Mouse (Mus musculus): ENCODE data around the gene Anks1b. TPM values are rescaled to one million over a fixed set of nuclear protein-coding genes. Genes with fewer than 3 reads are reported as not detected.

Gene Anks1b
- polyA plus RNA-seq, 1 experiment from 2014 or later, result 9.7 TPM

DNA sequence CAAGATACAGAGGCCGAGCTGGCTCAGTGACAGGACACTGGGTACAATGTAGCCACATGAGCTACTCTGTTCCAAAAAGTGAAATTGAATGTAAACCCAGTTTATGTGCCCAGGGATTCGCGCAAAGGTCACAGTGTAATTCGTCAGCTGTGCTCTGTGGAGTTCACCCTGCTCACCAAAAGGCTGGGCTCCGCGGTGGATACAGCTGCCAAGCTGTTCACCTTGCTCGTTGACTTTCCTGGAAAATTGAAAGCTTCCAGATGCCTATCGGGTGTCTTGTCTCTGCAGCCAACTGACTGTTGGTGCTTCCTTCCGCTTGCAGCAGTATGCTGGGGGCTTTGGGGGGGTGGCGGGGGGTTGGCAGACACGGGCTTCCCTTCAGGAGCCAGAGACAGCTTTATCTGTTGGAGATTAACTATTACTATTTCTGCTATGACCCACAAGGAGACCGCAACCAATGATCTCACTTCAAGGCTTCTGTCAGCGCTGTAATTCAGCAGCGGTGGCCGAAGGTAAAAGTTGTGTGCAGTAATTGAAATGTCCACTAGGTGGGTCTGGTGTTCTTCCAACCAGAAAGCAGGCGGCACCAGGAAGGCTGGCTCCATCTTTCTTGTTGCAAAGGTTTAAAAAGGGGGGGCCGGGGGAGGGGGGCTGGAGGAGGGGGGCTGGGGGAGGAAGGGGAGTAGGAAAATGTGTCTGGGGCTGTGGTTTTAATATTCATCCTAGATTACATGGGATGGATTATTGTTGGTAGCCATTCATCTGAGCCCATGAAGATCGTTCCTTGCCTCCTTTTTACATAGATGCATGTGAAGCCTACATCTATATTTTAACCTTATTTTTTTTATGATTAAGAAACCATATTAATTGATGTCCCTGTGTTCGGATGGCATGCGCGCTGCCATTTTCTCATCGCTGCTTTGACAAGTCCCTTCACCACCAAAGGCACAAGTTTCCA, 855.4 kb downstream of the Anks1b start:
- peak; percentile 79 for DNase-seq (ENCODE audit: low spot score)
- Histone ChIP-seq H3K9me3 (ENCODE audit: control insufficient read depth, low read length) (no peaks in the 10 kb centered on the region), H3K27ac (ENCODE audit: low read depth, low read length) (no peak overlapping the region), H3K36me3 (ENCODE audit: control insufficient read depth, insufficient read depth, low read length) (no peaks in the 10 kb centered on the region), H3K4me3 (ENCODE audit: low read depth, low read length) (peak overlapping the region; percentile 10; the same call in 1 of the 2 replicates), H3K4me1 (ENCODE audit: control insufficient read depth, insufficient read depth, low read length) (no peaks in the 10 kb centered on the region), H3K4me2 (ENCODE audit: low read depth) (peak overlapping the region; percentile 38), H3K27me3 (ENCODE audit: control insufficient read depth, insufficient read depth, low read length) (no peaks in the 10 kb centered on the region), H3K9ac (ENCODE audit: low read length) (no peak overlapping the region)
- WGBS, result 30% methylated on average over 22 of the region's 22 CpGs
- peak; percentile 57 for ATAC-seq (ENCODE audit: insufficient read depth, low FRiP score, low TSS enrichment)

DNA sequence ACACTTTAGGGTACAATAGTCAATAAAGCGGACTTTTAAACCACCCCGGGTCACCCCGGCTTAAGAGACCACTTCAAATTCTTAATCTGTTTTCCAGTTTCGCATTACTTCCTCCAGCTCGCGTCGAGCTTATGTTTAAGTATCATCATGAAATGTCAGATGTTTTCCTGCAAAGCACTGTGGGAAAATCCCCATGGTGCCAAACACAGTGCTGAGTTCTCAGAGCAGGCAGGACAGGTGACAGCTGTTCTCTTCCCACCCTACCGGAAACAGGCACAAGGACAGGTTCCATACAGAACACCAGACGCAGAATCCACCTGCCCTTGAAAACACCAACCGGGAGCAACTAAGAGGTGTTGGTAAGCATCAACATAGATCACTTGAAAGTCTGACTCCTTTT, 856.2 kb downstream of the Anks1b start:
- no peak overlapping the region for H3K9ac ChIP-seq (ENCODE audit: low read length)
- no peak overlapping the region for H3K4me2 ChIP-seq (ENCODE audit: low read depth)
- H3K4me1 ChIP-seq (ENCODE audit: control insufficient read depth, insufficient read depth, low read length), result no peaks in the 10 kb centered on the region
- H3K4me3 ChIP-seq (ENCODE audit: low read depth, low read length), result no peak overlapping the region
- H3K27me3 ChIP-seq (ENCODE audit: control insufficient read depth, insufficient read depth, low read length), result no peaks in the 10 kb centered on the region
- no peak for ATAC-seq (ENCODE audit: insufficient read depth, low FRiP score, low TSS enrichment)
- no peak for DNase-seq (ENCODE audit: low spot score)
- 56% methylated on average over 10 of the region's 10 CpGs for WGBS
- no peaks in the 10 kb centered on the region for H3K9me3 ChIP-seq (ENCODE audit: control insufficient read depth, low read length)
- H3K36me3 ChIP-seq (ENCODE audit: control insufficient read depth, insufficient read depth, low read length), result no peaks in the 10 kb centered on the region
- no peak overlapping the region for H3K27ac ChIP-seq (ENCODE audit: low read depth, low read length)

DNA sequence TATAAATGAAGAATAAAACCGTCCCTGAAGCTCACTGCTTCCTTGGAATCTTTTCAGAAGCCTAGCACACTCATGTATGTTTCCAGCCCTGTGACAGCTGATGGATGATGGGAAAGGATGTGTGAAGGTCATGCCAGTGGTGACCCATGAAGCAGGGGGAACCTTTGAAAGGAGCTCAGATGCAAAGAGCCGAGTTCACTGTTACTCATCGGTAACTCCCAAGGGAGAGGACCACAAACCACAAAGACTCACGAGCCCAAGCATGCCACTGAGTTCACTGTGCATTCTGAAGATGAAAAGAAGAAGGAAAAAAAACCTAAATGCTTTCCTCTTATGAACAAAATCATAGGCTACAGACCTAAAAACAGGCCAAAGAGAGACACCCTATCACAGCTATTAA, 859.5 kb downstream of the Anks1b start:
- Histone ChIP-seq H3K27me3 (ENCODE audit: control insufficient read depth, insufficient read depth, low read length) (no peaks in the 10 kb centered on the region), H3K4me3 (ENCODE audit: low read depth, low read length) (no peak overlapping the region), H3K4me2 (ENCODE audit: low read depth) (no peak overlapping the region), H3K9me3 (ENCODE audit: control insufficient read depth, low read length) (no peaks in the 10 kb centered on the region), H3K27ac (ENCODE audit: low read depth, low read length) (no peak overlapping the region), H3K4me1 (ENCODE audit: control insufficient read depth, insufficient read depth, low read length) (no peaks in the 10 kb centered on the region), H3K36me3 (ENCODE audit: control insufficient read depth, insufficient read depth, low read length) (no peaks in the 10 kb centered on the region), H3K9ac (ENCODE audit: low read length) (no peak overlapping the region)
- WGBS, result 44% methylated on average over 4 of the region's 4 CpGs
- ATAC-seq (ENCODE audit: insufficient read depth, low FRiP score, low TSS enrichment), result no peak
- DNase-seq (ENCODE audit: low spot score), result no peak

DNA sequence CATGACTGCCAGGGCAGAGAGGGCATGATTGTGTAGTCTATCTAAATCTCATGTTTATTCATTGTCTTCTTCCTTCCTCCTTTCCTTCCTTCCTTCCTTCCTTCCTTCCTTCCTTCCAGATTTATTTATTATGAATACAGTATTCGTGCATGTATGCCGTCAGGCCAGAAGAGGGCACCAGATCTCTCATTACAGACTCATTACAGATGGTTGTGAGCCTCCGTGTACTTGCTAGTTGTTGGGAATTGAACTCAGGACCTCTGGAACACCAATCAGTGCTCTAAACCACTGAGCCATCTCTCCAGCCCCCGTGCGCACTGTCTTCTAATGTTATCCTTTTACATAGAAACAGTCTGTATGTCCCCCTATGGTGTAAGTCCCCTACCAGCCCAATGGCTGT, 860.3 kb downstream of the Anks1b start:
- WGBS, result 26% methylated on average over 5 of the region's 5 CpGs
- ATAC-seq (ENCODE audit: insufficient read depth, low FRiP score, low TSS enrichment) (no peak), DNase-seq (ENCODE audit: low spot score) (peak; percentile 54)

DNA sequence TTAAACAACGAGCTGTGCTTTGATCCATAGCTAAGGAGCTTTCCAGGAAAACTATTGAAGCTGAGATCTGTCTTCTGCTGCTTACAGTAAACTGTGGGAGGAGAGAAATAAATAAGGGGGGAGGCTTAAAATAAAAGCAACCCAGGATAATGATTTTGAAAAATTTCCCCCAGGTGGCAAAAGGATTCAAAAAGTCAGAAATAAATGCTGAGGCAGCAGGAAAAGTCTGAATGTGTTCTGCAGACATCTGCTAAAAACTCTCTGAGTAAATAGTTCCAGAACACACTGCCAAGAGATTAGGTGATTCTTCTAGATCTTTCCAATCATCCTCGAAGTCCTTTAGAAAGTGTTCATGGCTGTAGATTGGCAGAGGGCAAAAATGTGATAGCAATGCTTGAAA, 865.2 kb downstream of the Anks1b start:
- 83% methylated on average over 2 of the region's 2 CpGs for WGBS
- Histone ChIP-seq H3K4me3 (ENCODE audit: low read depth, low read length) (no peak overlapping the region), H3K9ac (ENCODE audit: low read length) (no peak overlapping the region), H3K9me3 (ENCODE audit: control insufficient read depth, low read length) (no peaks in the 10 kb centered on the region), H3K4me1 (ENCODE audit: control insufficient read depth, insufficient read depth, low read length) (no peaks in the 10 kb centered on the region), H3K36me3 (ENCODE audit: control insufficient read depth, insufficient read depth, low read length) (no peaks in the 10 kb centered on the region), H3K4me2 (ENCODE audit: low read depth) (no peak overlapping the region), H3K27me3 (ENCODE audit: control insufficient read depth, insufficient read depth, low read length) (no peaks in the 10 kb centered on the region), H3K27ac (ENCODE audit: low read depth, low read length) (no peak overlapping the region)
- ATAC-seq (ENCODE audit: insufficient read depth, low FRiP score, low TSS enrichment), result no peak
- no peak for DNase-seq (ENCODE audit: low spot score)

More for the DNA sequence above, 860.3 kb downstream of the Anks1b start:
- H3K27ac ChIP-seq (ENCODE audit: low read depth, low read length), result no peak overlapping the region
- H3K4me1 ChIP-seq (ENCODE audit: control insufficient read depth, insufficient read depth, low read length), result no peaks in the 10 kb centered on the region
- H3K4me2 ChIP-seq (ENCODE audit: low read depth), result no peak overlapping the region
- H3K9ac ChIP-seq (ENCODE audit: low read length), result no peak overlapping the region
- H3K9me3 ChIP-seq (ENCODE audit: control insufficient read depth, low read length), result no peaks in the 10 kb centered on the region
- no peaks in the 10 kb centered on the region for H3K36me3 ChIP-seq (ENCODE audit: control insufficient read depth, insufficient read depth, low read length)
- no peak overlapping the region for H3K4me3 ChIP-seq (ENCODE audit: low read depth, low read length)
- H3K27me3 ChIP-seq (ENCODE audit: control insufficient read depth, insufficient read depth, low read length), result no peaks in the 10 kb centered on the region

DNA sequence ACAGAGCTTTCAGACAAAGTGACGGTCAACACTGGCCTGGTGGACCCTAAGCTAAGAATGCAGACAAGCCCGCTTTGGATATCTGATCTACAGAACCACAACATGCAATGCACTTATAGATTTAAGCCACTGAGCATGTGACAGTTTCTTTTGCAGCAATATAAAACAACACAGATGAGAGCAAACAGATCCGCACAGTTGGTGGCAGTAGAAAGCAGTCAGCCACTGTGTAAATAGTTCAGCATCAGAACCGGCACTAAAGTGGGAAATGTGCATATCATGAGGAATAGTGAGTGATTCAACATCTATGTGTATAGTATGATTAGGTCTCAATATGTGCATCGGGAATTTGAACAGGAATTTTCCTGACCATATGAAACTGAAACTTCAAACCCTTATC, 867.6 kb downstream of the Anks1b start:
- no peak overlapping the region for H3K4me2 ChIP-seq (ENCODE audit: low read depth)
- no peaks in the 10 kb centered on the region for H3K36me3 ChIP-seq (ENCODE audit: control insufficient read depth, insufficient read depth, low read length)
- H3K27ac ChIP-seq (ENCODE audit: low read depth, low read length), result no peak overlapping the region
- DNase-seq (ENCODE audit: low spot score) (no peak), ATAC-seq (ENCODE audit: insufficient read depth, low FRiP score, low TSS enrichment) (no peak)
- H3K27me3 ChIP-seq (ENCODE audit: control insufficient read depth, insufficient read depth, low read length), result no peaks in the 10 kb centered on the region
- no peak overlapping the region for H3K9ac ChIP-seq (ENCODE audit: low read length)
- 92% methylated on average over 5 of the region's 5 CpGs for WGBS
- no peaks in the 10 kb centered on the region for H3K9me3 ChIP-seq (ENCODE audit: control insufficient read depth, low read length)
- H3K4me1 ChIP-seq (ENCODE audit: control insufficient read depth, insufficient read depth, low read length), result no peaks in the 10 kb centered on the region
- H3K4me3 ChIP-seq (ENCODE audit: low read depth, low read length), result no peak overlapping the region

DNA sequence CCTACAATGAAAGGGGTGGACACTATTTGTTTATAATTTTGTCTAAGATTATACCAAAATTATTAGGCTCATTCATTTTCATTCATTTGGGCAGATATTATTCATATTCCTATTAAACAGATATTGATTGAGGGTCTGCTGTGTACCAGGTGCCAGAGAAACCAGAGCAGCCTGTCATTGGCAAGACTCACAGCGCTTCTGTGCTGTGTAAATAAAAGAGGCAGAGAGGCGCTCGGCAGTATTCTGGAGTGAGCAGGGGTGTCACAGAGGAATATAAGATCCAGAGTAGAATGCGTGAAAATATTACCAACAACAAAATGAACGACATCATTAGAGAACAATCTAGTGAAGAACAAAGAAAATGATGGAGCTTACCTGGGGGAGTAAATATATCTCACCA, 878.6 kb downstream of the Anks1b start:
- H3K9ac ChIP-seq (ENCODE audit: low read length), result no peak overlapping the region
- DNase-seq (ENCODE audit: low spot score) (no peak), ATAC-seq (ENCODE audit: insufficient read depth, low FRiP score, low TSS enrichment) (no peak)
- no peak overlapping the region for H3K4me2 ChIP-seq (ENCODE audit: low read depth)
- no peaks in the 10 kb centered on the region for H3K9me3 ChIP-seq (ENCODE audit: control insufficient read depth, low read length)
- 77% methylated on average over 5 of the region's 5 CpGs for WGBS
- no peak overlapping the region for H3K4me3 ChIP-seq (ENCODE audit: low read depth, low read length)
- H3K4me1 ChIP-seq (ENCODE audit: control insufficient read depth, insufficient read depth, low read length), result no peaks in the 10 kb centered on the region
- H3K27me3 ChIP-seq (ENCODE audit: control insufficient read depth, insufficient read depth, low read length), result no peaks in the 10 kb centered on the region
- H3K27ac ChIP-seq (ENCODE audit: low read depth, low read length), result no peak overlapping the region
- no peaks in the 10 kb centered on the region for H3K36me3 ChIP-seq (ENCODE audit: control insufficient read depth, insufficient read depth, low read length)

DNA sequence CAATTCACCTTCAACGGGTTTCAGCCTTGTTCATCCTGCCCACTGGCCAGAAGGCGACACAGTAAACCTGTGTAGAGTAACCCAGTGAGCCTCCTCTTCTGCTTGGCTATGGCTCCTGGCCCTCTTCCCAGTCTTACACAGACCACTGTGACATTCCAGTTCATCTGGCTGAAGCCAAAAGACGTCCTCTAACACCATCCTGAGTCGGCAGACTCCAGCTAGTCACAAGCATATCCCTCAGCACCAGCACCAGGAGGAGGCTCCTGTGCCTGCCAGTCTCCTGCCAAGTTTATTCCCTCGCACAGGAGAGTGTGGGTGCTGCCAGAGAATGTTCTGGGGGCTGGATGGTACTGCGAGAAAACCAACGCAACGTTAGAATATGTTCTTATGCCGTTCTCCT, 879.8 kb downstream of the Anks1b start:
- 81% methylated on average over 9 of the region's 9 CpGs for WGBS
- ATAC-seq (ENCODE audit: insufficient read depth, low FRiP score, low TSS enrichment) (no peak), DNase-seq (ENCODE audit: low spot score) (no peak)
- no peak overlapping the region for H3K4me2 ChIP-seq (ENCODE audit: low read depth)
- H3K9ac ChIP-seq (ENCODE audit: low read length), result no peak overlapping the region
- H3K36me3 ChIP-seq (ENCODE audit: control insufficient read depth, insufficient read depth, low read length), result no peaks in the 10 kb centered on the region
- no peak overlapping the region for H3K4me3 ChIP-seq (ENCODE audit: low read depth, low read length)
- H3K27me3 ChIP-seq (ENCODE audit: control insufficient read depth, insufficient read depth, low read length), result no peaks in the 10 kb centered on the region
- H3K4me1 ChIP-seq (ENCODE audit: control insufficient read depth, insufficient read depth, low read length), result no peaks in the 10 kb centered on the region
- no peaks in the 10 kb centered on the region for H3K9me3 ChIP-seq (ENCODE audit: control insufficient read depth, low read length)
- no peak overlapping the region for H3K27ac ChIP-seq (ENCODE audit: low read depth, low read length)

DNA sequence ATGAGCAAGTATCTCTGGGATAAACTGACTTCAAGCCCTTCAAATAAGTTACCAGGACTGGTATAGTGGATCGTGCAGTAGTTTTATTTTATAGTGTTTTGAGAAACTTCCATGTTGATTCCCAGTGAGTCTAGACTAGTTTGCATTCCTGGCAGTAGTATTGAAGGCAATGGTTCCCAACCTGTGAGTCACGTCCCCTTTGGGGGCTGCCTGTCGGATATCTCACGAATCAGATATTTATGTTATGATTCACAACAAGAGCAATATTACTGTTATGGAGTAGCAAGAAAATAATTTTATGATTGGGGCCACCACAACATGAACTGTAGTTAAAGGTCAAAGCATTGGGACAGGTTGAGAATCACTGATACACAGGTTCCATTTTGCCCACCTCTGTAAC, 884.5 kb downstream of the Anks1b start:
- Histone ChIP-seq H3K27me3 (ENCODE audit: control insufficient read depth, insufficient read depth, low read length) (no peaks in the 10 kb centered on the region), H3K36me3 (ENCODE audit: control insufficient read depth, insufficient read depth, low read length) (no peaks in the 10 kb centered on the region), H3K9me3 (ENCODE audit: control insufficient read depth, low read length) (no peaks in the 10 kb centered on the region), H3K9ac (ENCODE audit: low read length) (no peak overlapping the region), H3K4me3 (ENCODE audit: low read depth, low read length) (no peak overlapping the region), H3K4me2 (ENCODE audit: low read depth) (no peak overlapping the region), H3K4me1 (ENCODE audit: control insufficient read depth, insufficient read depth, low read length) (no peaks in the 10 kb centered on the region), H3K27ac (ENCODE audit: low read depth, low read length) (no peak overlapping the region)
- 93% methylated on average over 4 of the region's 4 CpGs for WGBS
- no peak for DNase-seq (ENCODE audit: low spot score)
- ATAC-seq (ENCODE audit: insufficient read depth, low FRiP score, low TSS enrichment), result no peak

Measured in neural tube, embryonic 11.5 days (tissue).